Mouse (Mus musculus) midbrain, embryonic 10.5 days (tissue): ENCODE results near the gene Hmmr. TPM values are rescaled to one million over a fixed set of nuclear protein-coding genes. Genes with fewer than 3 reads are reported as not detected.
A peak's percentile ranks its signal among the peaks of the same experiment; 100 is the strongest.

Experiments used
- DNase-seq: peaks from one replicate; pipeline ENCODE4 v3.0.0-alpha.2; 2017; ENCODE audit warnings: low spot score
- H3K27ac ChIP-seq: fragments of 300-500 bp; sonication (generic); replicated peaks from 2 replicates; pipeline ENCODE4 v1.5.1; 2016; ENCODE audit warnings: mild to moderate bottlenecking
- H3K27me3 ChIP-seq: fragments of 300-500 bp; sonication (generic); 2 replicates; pipeline ENCODE4 v1.6.1; 2016; ENCODE audit warnings: low read depth, mild to moderate bottlenecking; ENCODE audit not compliant: poor library complexity, severe bottlenecking
- H3K36me3 ChIP-seq: fragments of 300-500 bp; sonication (generic); 2 replicates; pipeline ENCODE4 v1.6.1; 2016; ENCODE audit warnings: mild to moderate bottlenecking, moderate library complexity
- H3K4me1 ChIP-seq: fragments of 300-500 bp; sonication (generic); 2 replicates; pipeline ENCODE4 v1.6.1; 2016
- H3K4me3 ChIP-seq: fragments of 300-500 bp; sonication (generic); 2 replicates; pipeline ENCODE4 v1.5.1; 2016; ENCODE audit warnings: mild to moderate bottlenecking, moderate library complexity
- H3K9me3 ChIP-seq: fragments of 300-500 bp; sonication (generic); replicated peaks from 2 replicates; pipeline ENCODE4 v1.6.1; 2016; ENCODE audit warnings: mild to moderate bottlenecking
- WGBS: fragments of 180-500 bp; shearing (Covaris S2); methylation state at CpG from one replicate; pipeline ENCODE4 v1.1.7; 2016; 5-methylcytosine and 5-hydroxymethylcytosine counted together
- polyA plus RNA-seq: library from polyadenylated mRNA; unstranded; fragments of >200 nt; fragmentation: Nextera tagmentation; extraction: Ambion mirVana; gene quantifications from 2 replicates; pipeline ENCODE4 v1.2.1, GENCODE M21; 2016

Gene Hmmr
- polyA plus RNA-seq, 1 experiment from 2014 or later = 62.9 TPM

- DNase-seq = peak; percentile 94
- Histone ChIP-seq H3K36me3 (peaks cover 8% of the 10 kb centered on the region), H3K27ac (peak overlapping the region; percentile 98), H3K4me1 (peaks cover 31% of the 10 kb centered on the region), H3K4me3 (peak overlapping the region; percentile 88), H3K9me3 (no peaks in the 10 kb centered on the region), H3K27me3 (no peaks in the 10 kb centered on the region)
- WGBS = under 1% methylated on average over 36 of the region's 36 CpGs
Observed at GRCm38 (mm10) chr11:40692511-40693365, 40.5 kb downstream of the Hmmr start.

- no peak for DNase-seq
- WGBS = under 1% methylated on average over 28 of the region's 28 CpGs
- peak overlapping the region; percentile 98 for H3K27ac ChIP-seq
Observed at GRCm38 (mm10) chr11:40692101-40692509, 41.1 kb downstream of the Hmmr start.

GRCm38 (mm10) chr11:40690444-40691127, 42.6 kb downstream of the Hmmr start:
- no peak for DNase-seq
- Histone ChIP-seq H3K27ac (no peak overlapping the region), H3K9me3 (no peaks in the 10 kb centered on the region), H3K4me3 (no peak overlapping the region), H3K4me1 (peaks cover 31% of the 10 kb centered on the region), H3K36me3 (peaks cover 29% of the 10 kb centered on the region), H3K27me3 (no peaks in the 10 kb centered on the region)
- 88% methylated on average over 5 of the region's 5 CpGs for WGBS

More at GRCm38 (mm10) chr11:40692101-40692509, 41.1 kb downstream of the Hmmr start:
- Histone ChIP-seq H3K27me3 (no peaks in the 10 kb centered on the region), H3K4me3 (peak overlapping the region; percentile 88), H3K9me3 (no peaks in the 10 kb centered on the region), H3K4me1 (peaks cover 31% of the 10 kb centered on the region), H3K36me3 (peaks cover 14% of the 10 kb centered on the region)

- Histone ChIP-seq H3K36me3 (peaks cover 99% of the 10 kb centered on the region), H3K9me3 (no peaks in the 10 kb centered on the region), H3K27me3 (no peaks in the 10 kb centered on the region), H3K27ac (no peak overlapping the region), H3K4me3 (no peak overlapping the region), H3K4me1 (no peaks in the 10 kb centered on the region)
- 81% methylated on average over 3 of the region's 3 CpGs for WGBS
- no peak for DNase-seq
Observed at GRCm38 (mm10) chr11:40683295-40683694, 49.9 kb downstream of the Hmmr start.

- Histone ChIP-seq H3K27me3 (no peaks in the 10 kb centered on the region), H3K36me3 (peaks cover 99% of the 10 kb centered on the region), H3K4me1 (no peaks in the 10 kb centered on the region), H3K9me3 (peaks cover 2% of the 10 kb centered on the region; the same call in 1 of the 2 replicates), H3K4me3 (no peak overlapping the region), H3K27ac (no peak overlapping the region)
- WGBS = 94% methylated on average over 3 of the region's 3 CpGs
- no peak for DNase-seq
Observed at GRCm38 (mm10) chr11:40682456-40682855, 50.8 kb downstream of the Hmmr start.

- Histone ChIP-seq H3K27me3 (no peaks in the 10 kb centered on the region), H3K36me3 (peaks cover 60% of the 10 kb centered on the region), H3K4me1 (no peaks in the 10 kb centered on the region), H3K9me3 (peaks cover 6% of the 10 kb centered on the region; the same call in 1 of the 2 replicates), H3K4me3 (no peak overlapping the region), H3K27ac (no peak overlapping the region)
- WGBS = 97% methylated on average over 1 of the region's 1 CpGs
- no peak for DNase-seq
Observed at GRCm38 (mm10) chr11:40677169-40677568, 56.1 kb downstream of the Hmmr start.

- WGBS = 87% methylated on average over 4 of the region's 4 CpGs
- H3K27me3 ChIP-seq = no peaks in the 10 kb centered on the region
- H3K27ac ChIP-seq = no peak overlapping the region
- H3K36me3 ChIP-seq = peaks cover 41% of the 10 kb centered on the region
- H3K4me3 ChIP-seq = no peak overlapping the region
- peaks cover 6% of the 10 kb centered on the region; the same call in 1 of the 2 replicates for H3K9me3 ChIP-seq
- DNase-seq = no peak
- H3K4me1 ChIP-seq = no peaks in the 10 kb centered on the region
Observed at GRCm38 (mm10) chr11:40675014-40675730, 58.0 kb downstream of the Hmmr start.

Other genes starting within 250 kb of the Hmmr start
- 100 and 103 TPM in 2 replicates for gene Mat2b, start 38.2 kb downstream of the Hmmr start, polyA plus RNA-seq
- 194 and 216 TPM in 2 replicates for gene Nudcd2, start 245 bp upstream of the Hmmr start, polyA plus RNA-seq
- gene Ccng1, start 21.9 kb upstream of the Hmmr start, polyA plus RNA-seq = 38.5 and 40.0 TPM in 2 replicates